Mouse (Mus musculus) kidney, adult 18-20 months (tissue): Measurements from ENCODE around the gene Peli1.
A peak's percentile ranks its signal among the peaks of the same experiment; 100 is the strongest.
"Not testable (repeated sequence)": the region's sequence is repeated elsewhere in the genome, so short reads cannot be mapped to it uniquely, and the experiment has no call there.

Source experiments
- DNase-seq: peaks from one replicate; pipeline ENCODE4 v3.0.0; 2021

Peli1 gene

DNA sequence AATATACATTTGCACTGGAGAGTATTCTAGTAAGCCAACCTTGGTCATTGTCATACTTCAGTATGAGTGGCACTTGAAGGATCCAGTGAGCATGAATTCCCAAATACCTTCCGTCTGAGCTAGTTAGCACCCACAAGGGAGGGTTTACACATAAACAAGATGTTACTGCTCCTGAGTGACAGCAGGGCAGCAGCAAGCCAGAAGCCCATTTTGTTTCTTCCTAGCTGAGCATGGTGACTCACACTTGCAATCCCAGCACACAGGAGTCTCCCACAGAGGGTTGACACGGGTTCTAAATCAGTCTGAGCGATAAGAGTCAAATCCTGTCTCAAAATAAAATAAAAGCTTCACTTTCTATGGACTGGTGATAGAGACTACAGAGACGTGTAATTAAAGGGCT, 66.5 kb downstream of the Peli1 start:
- DNase-seq, result no peak

DNA sequence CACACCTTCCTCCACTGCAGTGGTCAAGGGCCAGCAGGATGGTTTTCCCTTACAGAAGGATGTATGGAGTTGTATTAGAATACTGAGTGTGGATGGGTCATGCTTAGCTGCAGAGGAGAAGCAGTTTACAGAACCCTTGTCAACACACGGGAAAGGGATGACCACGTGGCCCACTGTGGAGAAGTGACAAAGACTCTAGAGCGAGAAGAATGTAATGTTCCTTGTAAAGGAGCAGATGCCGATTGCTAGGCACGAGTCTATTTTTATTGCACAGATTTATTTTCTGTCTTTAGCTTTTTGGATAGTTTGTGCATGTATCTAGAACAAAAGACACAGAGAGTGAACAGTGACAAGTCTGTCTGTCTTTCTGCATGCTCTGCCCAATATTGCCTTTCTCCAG, 71.0 kb downstream of the Peli1 start:
- DNase-seq, result no peak

DNA sequence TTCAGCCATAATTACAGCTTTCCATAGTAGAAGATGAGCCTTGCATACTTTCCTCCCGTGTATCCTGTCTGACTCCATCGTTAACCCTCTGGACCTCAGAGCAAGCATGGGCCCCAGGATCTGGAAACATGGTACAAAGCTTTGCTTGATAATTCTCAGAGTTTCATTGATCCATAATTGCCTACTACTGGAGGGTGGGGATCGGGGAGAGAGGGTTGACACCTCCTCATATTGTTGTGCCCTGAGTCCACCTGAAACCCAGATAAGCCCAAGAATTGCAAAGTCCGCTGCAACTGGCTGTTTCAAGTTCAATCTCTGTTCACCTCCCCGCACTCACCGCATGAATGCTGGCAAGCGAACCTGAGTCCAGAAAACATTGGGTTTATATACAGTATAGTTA, 72.1 kb downstream of the Peli1 start:
- DNase-seq, result no peak

DNA sequence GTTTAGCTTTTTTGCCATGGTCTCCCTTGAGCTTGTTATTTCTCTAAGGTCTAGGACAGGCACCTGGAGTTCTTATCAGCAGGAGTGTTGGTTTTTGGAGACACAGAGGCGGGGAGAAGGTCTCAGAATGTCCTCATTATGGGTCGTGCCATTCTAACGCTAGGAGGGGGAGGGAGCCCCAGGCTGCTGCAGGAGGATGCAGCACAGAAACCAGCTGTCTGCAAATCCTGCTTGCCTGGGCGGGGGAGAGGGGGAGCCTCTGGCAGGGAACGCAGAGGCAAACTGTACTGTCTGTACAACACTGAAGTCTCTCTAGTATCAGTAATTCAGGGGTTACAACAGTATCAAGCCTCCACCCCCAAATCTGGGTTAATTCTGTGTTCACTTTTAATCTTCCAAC, 72.6 kb downstream of the Peli1 start:
- DNase-seq, result no peak

DNA sequence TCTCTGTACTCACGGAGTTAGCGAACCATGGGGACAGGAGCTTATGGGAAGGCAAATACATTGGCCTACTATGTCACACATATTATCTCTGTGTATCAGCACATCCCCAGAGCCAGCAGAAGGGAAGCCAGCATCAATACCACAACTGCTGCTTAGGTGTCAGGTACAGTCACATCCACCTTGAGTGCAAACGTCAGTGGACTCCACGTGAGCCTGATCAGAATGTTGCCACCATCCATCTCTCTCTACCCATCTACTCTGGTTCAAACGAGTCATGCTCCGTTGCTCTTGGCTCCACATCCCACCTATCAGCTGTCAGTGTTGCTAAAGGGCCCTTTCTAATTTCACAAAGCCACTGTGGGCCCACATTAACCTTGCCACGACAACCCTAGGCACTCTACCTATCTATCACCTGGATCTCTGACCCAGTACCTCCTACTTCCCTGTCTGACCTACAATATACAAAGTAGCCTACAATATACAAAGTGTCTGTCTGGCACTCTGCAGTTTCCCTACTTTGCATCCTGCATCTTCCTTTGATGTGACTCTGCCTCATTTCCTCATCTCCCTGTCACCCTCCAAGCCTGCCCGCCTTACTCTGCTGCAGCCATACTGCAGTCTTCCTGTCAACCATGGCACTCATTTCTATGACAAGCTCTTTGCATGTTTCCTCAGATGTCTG, 73.4 kb downstream of the Peli1 start:
- no peak for DNase-seq

DNA sequence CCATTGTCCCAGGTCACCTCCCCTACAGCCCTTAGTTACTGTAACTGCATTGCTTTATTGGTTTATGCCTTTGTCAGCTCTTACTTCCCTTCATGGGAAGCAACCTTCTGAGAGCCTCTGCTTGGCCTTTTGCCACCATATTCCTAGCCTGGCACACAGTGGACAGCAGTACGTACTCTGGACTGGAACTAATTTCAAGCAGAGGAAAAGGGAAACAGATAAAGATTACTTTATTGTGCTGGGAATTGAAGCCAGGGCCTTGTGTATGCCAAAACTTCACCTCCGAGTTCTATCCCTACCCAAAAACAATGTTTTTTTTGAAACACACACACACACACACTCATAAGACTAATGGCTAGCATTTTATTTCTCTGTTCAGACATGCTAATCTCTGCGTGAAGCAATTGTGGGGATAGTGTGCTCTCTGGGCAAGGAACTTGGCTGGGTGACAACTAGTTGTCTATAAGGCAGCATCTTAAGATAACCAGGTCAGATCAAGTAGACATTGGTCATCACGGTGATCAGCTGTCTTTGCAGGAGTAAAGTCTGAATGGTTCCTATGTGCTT, 74.0 kb downstream of the Peli1 start:
- no peak for DNase-seq

DNA sequence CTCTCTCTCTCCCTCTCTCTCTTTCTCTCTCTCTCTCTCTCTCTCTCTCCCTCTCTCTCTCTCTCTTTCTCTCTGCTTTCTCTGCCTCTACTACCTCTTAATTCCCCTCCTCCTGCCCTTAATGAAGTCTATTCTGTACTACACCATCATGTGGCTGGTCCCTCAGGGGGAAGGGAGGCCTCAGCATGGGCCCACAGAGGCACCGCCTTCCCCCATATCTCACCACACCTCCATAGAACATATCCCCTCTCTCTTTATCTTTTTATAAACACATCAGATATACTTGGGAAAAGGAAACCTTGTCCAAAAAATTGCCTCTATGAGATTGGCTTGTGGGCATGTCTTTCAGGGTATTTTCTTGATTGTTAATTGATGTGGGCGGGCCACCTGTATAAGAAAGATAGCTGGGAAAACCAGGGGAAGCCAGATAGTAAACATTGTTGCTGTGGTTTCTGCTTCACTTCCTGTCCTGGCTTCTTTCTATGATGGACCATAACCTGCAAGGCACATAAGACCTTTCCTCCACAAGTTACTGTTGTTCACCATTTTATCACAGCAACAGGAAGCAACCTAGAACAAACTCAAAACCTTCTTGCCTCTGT, 75.5 kb downstream of the Peli1 start:
- no peak for DNase-seq

DNA sequence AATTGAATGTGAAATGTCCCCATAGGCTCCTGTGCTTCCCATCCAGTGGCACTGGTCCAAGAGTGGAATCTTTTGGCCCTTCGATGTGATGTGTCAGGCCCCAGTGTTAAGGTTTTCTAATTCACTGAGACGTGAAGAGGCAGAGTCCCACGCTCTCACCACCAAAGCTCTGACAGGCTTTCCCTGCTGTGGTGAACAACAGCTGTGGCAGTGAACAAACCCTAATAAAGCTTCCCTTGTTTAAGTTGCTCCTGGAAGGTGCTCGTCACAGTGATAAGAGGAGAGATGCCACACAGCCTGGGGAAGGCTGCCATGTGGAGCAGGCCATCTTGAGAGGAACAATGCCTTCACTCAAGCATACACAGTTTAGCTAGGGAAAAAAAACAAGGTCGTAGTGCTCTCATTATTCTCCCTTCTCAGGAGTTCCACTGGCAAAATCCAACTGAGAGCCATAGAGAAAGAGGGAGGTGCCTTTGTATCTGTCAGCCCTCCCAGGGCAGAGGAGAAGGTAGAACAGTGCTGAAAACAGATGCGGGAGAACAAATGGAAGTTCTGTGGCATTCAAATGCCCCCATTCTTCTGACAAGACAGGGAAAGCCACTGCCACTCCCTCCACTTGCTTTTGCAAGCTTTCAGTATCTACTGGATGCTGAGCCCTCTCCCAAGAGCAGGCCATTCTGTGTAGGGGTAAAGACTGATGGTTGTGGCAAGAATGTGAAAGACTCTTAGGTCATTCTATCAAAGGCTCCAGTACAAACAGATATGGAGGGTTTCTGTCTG, 77.9 kb downstream of the Peli1 start:
- DNase-seq, result no peak

DNA sequence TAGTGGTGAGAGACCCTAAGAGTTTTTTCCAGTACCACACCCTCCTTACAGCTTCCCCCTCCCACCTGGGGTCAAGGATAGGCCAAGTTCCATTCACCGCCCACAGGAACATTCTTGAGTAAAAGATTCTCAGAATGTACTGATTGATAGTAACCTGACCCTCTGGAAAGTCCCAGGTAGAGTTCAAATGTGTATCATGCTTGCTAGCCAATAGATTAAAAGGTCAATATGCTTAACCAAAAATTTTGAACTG, 78.4 kb downstream of the Peli1 start:
- DNase-seq, result not testable (repeated sequence)

DNA sequence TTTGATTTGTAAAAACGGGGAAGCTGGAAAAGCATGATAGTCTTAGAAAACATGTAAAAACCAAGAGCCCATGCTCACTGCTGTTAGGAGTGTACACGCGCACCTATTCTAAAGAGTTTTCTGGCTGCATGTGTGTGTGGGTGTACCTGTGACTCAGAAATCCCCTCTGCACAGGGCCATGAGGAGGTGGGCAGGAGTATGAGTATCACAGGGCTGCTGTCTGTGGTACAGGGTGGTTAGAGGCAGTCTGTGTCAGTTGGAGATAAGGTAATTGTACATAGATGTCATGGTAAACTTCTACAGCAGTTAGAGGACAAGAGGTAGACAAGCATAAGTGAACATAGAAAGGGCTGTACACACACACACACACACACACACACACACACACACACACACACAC, 81.2 kb downstream of the Peli1 start:
- no peak for DNase-seq

DNA sequence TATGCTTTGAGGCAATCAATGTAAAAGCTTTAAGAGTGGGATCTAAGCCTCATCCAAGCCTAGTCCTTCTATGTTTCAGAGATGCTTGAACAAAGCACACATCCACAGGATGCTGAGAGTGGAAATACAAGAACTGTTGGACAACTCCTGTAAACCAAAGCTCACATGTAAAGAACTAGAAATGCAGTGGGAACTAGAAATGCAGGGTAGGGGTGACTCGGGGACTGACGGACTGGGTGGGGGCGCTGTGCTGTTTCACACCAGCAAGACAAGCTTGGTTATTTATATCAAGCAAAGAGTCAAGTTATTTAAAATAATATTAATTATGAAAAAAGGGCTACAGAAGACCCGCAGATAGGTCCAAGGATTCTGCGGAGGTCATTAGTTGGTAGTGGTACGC, 82.8 kb downstream of the Peli1 start:
- no peak for DNase-seq

DNA sequence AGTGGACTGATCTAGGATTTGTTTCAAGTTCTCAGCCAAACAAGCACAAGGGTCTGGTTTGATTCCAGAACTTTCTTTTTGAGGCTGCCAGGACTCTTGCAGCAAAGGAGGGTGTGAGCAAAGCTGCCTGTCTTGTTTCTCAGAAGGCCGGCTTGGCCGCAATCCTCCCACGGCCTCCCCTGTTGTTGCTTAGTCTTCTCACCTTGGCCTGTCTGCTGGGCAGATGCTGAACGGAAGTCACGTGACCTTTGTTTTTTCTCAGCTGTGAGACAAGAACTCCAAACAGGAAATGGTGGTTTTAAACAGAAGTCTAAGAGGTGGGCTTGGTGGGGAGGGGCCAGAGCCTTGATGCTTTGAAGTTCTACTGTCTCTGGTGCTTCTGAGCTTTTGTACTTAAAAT, 83.3 kb downstream of the Peli1 start:
- peak; percentile 20 for DNase-seq

DNA sequence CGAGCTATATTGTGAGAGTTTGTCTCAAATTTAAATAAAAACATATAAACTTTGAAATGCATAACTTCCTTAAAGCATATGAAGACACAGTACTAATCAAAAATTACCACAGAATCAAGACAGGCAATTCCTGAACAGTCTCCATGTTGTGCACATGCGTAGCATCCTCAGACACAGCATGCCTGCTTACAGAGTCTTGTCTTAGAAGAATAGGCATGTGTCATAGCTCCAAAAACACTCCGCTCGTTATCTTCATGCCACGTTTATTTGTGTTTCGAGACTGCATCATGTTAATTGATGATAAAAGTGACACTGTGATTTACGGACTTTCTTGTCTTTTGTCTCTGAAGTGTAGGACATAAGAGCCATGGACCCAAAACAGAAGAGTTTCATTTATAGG, 84.0 kb downstream of the Peli1 start:
- DNase-seq, result no peak

DNA sequence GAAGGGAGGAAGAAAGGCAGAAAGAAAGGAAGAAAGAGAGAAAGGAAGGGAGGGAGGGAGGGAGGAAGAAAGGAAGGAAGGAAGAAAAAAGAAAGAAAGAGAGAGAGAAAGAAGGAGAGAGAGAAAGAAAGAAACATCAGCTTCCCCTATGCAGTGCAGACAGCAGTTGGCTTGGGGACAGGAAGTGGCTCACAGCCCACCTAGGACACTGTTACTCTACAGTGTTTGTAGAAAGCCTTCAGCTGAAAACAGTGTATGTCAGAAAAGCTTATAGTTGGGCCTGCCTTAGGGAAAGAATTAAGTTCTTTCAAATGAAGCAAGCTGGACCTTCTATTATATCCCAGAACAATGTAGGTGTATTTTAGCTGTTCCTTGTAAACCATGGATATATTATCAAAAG, 85.4 kb downstream of the Peli1 start:
- DNase-seq, result no peak

DNA sequence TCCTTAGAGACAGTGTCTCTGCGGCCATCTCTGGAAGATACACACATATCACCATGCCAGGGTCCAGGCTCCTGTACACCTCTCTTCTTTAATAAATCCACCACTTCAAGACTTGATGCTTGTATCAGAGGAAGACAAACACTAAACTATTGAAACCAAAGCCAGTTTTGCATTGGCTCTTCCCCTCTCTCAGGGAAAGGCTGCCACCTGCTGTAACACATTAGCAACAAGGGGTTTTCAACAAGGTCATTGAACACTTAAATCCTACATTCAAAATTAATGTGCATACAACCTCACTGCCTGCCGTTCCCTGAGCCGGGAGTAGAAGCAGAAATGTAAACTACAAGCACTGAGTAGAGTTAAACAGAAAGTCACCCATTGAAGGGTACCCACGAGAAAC, 87.3 kb downstream of the Peli1 start:
- peak; percentile 59 for DNase-seq

DNA sequence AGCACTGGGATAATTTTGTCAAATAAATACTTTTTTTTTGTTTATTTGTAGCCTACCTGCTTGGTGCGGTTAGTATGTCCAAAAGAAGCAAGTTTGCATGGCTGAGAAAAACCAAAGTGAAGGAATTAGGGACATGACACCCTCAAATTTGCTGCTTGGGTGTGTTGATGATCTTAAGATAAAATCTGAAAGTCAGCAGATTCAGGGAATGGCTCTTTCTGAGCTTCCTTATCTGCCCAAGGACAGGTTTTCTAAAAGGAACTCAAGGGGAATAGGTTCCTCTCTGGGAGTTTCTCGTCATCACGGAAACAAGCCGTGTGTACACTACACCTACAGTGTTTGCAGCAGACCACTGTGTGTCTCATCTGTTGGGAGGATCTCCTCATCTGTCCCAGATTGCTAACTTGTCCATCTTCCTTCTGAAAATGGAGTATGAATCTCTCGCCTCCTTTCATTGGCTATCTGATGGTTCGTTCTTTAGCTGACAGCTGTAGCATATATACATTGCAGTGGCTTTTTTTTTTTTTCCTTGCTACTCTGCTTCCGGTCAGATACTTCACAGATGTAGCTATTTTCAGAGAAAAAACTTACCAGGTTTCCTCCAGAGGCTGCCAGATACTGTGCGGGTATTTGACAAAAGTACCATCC, 88.0 kb downstream of the Peli1 start:
- DNase-seq, result no peak

DNA sequence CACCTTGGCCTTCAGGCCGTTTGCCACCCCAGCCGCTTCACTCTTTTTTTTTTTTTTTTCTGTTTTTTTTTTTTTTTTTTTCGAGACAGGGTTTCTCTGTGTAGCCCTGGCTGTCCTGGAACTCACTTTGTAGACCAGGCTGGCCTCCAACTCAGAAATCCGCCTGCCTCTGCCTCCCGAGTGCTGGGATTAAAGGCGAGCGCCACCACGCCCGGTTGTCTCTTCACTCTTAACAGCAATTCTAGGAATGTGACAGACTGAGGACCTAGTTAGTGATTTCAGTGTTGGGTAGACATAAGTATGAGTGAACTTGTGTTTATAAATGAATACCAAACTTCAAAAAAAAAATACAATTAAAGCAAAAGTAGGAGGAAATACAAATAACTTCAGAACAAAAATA, 88.8 kb downstream of the Peli1 start:
- not testable (repeated sequence) for DNase-seq

DNA sequence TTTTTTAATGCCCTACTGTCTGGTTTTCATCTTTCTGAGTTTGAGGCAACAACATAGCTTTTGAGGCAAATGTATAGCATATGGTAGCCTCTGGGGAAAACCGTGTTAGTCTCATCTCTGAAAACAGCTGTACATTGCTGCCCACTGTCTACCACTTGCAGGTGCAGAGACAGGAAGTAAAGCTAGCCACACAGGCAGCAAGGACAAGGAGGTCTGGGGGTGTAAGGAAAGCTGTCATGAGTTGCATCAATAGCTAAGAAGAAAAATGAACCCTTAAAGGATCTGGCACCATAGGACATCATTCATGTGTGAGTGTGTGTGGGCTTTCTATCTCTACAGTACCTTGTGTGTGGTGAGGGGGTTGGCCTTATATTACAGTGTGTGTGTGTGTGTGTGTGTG, 89.6 kb downstream of the Peli1 start:
- DNase-seq, result no peak

DNA sequence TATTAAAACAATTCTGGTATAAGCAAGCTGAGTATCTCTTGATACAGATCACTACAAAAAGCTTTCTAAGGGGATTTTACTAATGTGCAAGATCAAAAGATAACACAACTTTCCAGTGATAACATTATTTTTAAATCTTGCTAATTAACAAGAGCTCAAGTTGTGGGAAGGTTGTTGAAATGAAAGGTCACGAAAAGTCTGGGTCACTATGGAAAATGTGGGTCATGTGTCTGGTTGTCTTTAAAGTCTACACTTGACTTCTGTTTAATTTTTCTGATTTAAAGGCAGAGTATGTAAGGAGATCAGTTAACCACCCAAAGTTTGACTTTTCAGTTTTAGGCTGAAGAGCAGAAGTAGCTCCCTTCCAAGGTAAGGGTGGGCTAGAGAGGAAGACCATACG, 90.5 kb downstream of the Peli1 start:
- DNase-seq, result no peak

DNA sequence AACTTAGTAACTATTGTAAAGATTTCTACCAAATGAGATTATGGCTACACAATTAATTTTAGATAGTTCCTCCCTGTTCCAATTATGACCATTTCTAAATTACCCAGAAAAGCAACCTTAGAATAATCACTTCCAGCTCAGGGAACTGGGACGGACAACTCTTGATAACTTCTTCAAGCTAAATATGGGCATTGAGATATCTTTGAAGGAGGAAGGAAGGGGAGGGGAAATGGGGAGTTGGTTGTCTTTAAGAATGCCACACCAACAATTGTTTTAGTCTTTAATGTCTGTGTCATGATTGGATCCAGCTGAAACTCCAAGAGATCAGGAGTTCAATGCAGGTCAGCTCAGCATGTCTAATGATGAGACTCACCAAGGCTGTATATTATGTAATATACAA, 91.6 kb downstream of the Peli1 start:
- no peak for DNase-seq

DNA sequence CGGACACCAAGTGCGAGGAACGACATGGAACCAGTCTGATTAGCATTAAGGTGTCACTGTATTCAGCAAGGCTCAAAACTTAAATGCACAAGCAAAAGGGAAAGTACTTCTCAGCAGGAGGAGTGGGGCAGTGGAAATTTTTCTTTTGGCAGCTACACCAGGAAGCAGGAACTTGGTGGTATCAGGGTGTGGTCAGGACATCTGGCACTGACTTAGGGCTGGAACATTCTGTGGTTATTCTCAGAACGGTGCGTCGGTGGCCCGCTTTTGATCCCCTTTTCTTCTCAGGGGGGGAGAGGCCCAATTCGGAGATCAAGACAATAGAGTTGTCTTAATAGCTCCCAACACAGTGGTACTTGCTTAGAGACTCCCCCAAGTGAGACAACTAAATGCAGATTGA, 100.7 kb downstream of the Peli1 start:
- DNase-seq, result not testable (repeated sequence)

DNA sequence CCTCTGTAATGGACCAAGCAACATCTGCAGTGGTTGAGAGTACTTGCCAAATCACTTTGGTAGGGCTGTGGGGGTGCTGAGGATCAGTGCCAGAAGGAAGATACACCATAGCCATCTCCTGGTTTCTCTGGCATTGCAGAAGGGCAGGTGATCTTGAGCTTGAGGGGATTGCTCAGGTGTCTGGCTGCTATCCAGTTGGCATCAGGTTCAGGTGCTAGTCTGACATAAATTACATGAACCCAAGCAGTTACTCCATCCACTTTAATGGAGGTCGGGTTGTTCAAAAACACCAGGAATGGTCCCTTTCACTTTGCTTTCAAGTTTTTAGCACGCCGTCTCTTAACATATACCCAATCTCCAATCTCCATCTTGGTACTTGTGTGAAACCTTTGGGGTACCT, 103.8 kb downstream of the Peli1 start:
- no peak for DNase-seq
